Mouse (Mus musculus) cerebellum, adult 2 months (tissue): Measurements from ENCODE around the gene Slc24a3. TPM values are rescaled to one million over a fixed set of nuclear protein-coding genes. Genes with fewer than 3 reads are reported as not detected.

Experiments
- DNase-seq, 2 experiments: peaks; one replicate each; pipeline ENCODE4 v3.0.0; 2021
- H3K27ac ChIP-seq: fragments of 200-500 bp; 2 replicates; pipeline ENCODE4 v1.5.1; 2012; ENCODE audit warnings: low read length, control low read depth, inconsistent platforms; ENCODE audit not compliant: insufficient read depth
- H3K27me3 ChIP-seq: fragments of 200-500 bp; 2 replicates; pipeline ENCODE4 v1.6.1; 2012; ENCODE audit warnings: inconsistent platforms, mild to moderate bottlenecking, low read length, moderate library complexity; ENCODE audit not compliant: control insufficient read depth, insufficient read depth
- H3K4me1 ChIP-seq: fragments of 200-500 bp; 2 replicates; pipeline ENCODE4 v1.6.1; 2011; ENCODE audit warnings: low read length; ENCODE audit not compliant: control insufficient read depth, insufficient read depth
- H3K4me3 ChIP-seq: fragments of 200-500 bp; replicated peaks from 2 replicates; pipeline ENCODE3; 2011; ENCODE audit warnings: mild to moderate bottlenecking, low read depth, low read length, control low read depth; ENCODE audit not compliant: insufficient read depth
- CTCF ChIP-seq: fragments of 200-500 bp; IDR thresholded peaks from 2 replicates; pipeline ENCODE4 v1.5.1; 2011; ENCODE audit warnings: low read depth, mild to moderate bottlenecking, control low read depth, low read length, moderate library complexity, borderline replicate concordance; ENCODE audit not compliant: insufficient read depth
- POLR2A ChIP-seq: fragments of 200-500 bp; IDR thresholded peaks from 2 replicates; pipeline ENCODE4 v1.6.1; 2011; ENCODE audit warnings: low read length, control low read depth, borderline replicate concordance; ENCODE audit not compliant: insufficient read depth
- WGBS: fragments of 180-500 bp; shearing (Covaris S2); methylation state at CpG from one replicate; pipeline ENCODE4 v1.1.7; 2018; 5-methylcytosine and 5-hydroxymethylcytosine counted together
- polyA plus RNA-seq: library from polyadenylated mRNA; depleted of rRNA; stranded (reverse); fragments of >200 nt; gene quantifications from 2 replicates; pipeline ENCODE4 v1.2.3, GENCODE M21; 2012

The Slc24a3 gene
- polyA plus RNA-seq, 1 experiment, result 56.9 TPM

DNA sequence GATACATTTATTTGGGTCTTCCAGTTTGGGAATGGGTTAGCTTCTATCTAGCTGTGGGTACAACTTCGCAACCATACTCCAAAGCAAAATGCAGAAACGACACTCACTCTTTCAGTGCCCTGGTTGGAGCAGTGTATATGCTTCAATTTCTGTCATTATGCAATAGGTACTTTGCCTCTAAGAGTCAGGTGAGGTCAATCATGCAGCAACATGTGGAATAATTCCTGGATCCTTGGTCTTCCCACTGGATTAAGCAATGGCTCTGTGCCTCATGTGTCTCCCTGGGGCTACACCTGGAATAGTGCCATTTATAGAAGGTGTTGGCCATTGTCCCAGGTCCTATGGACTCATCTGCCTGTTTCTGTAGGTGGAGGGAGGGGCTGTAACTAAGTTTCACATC lies 49.9 kb downstream of the Slc24a3 start:
- DNase-seq, result no peak
- H3K27ac ChIP-seq, result no peak overlapping the region
- no peaks in the 10 kb centered on the region; the same call in 1 of the 2 replicates for H3K27me3 ChIP-seq
- no peaks in the 10 kb centered on the region for H3K4me1 ChIP-seq
- WGBS, result 95% methylated on average over 2 of the region's 2 CpGs
- no peak overlapping the region for H3K4me3 ChIP-seq
- TF ChIP-seq CTCF, result no peak
- no peak for TF ChIP-seq POLR2A

DNA sequence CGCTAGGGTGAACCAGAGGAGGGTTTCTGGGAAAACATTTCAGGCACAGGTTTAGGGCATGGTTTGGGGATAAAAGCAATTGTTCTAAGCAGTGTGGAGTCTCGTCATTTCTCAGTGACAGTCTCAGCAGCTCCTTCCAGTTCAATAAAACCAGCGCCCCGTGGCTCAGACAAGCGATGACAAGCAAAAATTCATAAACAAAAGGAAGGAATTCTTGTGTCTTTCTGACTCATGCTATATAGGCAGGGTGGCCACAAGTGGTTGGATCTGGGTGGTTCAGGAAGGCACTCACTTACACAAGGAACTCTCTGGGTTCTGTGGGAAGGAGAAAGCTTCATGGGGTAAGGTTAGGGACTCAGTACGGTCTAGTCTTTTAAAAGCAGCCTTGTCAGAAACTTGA lies 51.7 kb downstream of the Slc24a3 start:
- Histone ChIP-seq H3K4me1 (no peaks in the 10 kb centered on the region), H3K4me3 (no peak overlapping the region), H3K27ac (no peak overlapping the region), H3K27me3 (no peaks in the 10 kb centered on the region; the same call in 1 of the 2 replicates)
- 72% methylated on average over 6 of the region's 6 CpGs for WGBS
- no peak for DNase-seq
- TF ChIP-seq POLR2A, result no peak

DNA sequence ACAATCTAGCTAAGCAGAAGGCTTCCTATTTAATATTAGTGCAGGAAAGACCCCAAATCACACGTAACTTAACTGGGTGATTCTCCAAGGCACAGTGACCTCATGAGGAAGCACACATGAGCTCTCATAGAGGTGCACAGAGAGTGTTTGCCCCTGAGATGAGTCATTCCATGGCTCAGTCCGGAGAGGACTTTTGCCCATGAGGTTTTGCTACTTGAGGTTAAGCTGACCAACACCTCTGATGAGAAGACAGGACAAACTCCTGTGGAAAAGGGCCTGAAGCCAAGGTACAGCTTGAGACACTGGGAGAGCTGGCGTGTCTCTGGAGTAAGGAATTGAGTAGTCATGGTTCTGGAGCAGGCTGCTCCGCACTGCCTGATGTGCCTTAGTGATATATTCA lies 56.1 kb downstream of the Slc24a3 start:
- Histone ChIP-seq H3K4me1 (no peaks in the 10 kb centered on the region), H3K27ac (no peak overlapping the region), H3K27me3 (no peaks in the 10 kb centered on the region; the same call in 1 of the 2 replicates), H3K4me3 (no peak overlapping the region)
- 89% methylated on average over 4 of the region's 4 CpGs for WGBS
- no peak for DNase-seq
- TF ChIP-seq CTCF (no peak), POLR2A (no peak)

DNA sequence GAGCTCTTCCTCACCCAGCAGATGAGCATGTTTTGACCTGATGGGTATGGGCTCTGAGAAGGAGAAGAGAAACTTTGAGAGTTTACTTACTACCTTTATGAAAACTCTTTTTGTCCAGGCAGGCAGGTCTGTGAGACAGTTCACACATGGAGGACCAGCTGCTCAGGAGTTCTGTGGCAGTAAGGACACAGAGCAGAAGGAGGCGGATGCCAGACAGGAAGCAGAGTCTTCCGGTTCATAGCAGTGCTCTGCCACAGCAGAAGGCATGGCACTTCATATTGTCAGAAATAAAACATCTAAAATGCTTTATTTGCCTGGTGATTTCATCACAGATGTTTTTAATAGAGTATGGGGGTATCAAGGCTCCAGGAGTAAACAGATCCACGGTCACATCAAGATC lies 58.1 kb downstream of the Slc24a3 start:
- no peak overlapping the region for H3K4me3 ChIP-seq
- peak in 1 of 2 experiments; percentile 12 for DNase-seq

DNA sequence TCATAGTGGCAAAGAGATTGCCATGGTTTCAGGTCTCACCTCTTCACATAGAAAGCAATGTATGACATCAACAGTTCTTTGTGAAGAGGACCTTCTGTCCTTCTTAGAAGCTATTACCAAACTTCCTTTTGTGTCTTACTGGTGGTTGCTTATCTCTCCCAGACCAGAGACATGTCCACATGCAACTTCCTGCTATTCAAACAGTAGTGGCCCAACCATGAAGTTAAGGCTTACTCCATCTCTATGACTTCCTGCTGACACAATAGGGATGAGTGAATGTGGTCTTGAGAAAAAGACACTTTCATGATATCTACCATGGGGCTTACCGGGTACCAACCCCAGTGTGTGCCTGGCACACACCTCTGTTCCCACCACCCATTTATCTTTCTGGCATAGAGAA lies 58.5 kb downstream of the Slc24a3 start:
- 97% methylated on average over 1 of the region's 1 CpGs for WGBS
- H3K27me3 ChIP-seq, result no peaks in the 10 kb centered on the region; the same call in 1 of the 2 replicates
- TF ChIP-seq CTCF (no peak), POLR2A (no peak)
- H3K27ac ChIP-seq, result no peak overlapping the region
- no peak for DNase-seq
- H3K4me1 ChIP-seq, result no peaks in the 10 kb centered on the region
- H3K4me3 ChIP-seq, result no peak overlapping the region

More for the DNA sequence above, 58.1 kb downstream of the Slc24a3 start:
- 56% methylated on average over 3 of the region's 3 CpGs for WGBS
- no peak overlapping the region for H3K27ac ChIP-seq
- TF ChIP-seq POLR2A (no peak), CTCF (no peak)
- H3K27me3 ChIP-seq, result no peaks in the 10 kb centered on the region; the same call in 1 of the 2 replicates
- no peaks in the 10 kb centered on the region for H3K4me1 ChIP-seq

DNA sequence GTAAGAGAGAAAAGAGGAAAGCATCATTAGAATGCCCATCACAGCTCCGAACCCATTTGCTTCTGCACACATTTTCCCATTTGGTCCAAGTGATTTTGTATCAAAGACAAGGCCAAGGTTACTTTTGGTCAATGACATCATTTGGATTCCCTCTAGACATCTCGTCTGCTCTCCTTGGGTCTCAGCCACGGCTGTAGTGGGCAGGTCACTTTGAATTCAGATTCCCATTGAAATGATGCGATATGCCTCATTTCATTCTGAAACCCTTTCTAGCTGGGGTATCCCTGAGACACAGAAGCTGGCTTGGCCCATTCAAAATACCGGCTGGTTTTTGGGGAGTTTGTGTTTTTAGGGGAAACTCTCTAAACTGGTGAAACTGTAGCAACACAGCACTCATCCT lies 59.8 kb downstream of the Slc24a3 start:
- Histone ChIP-seq H3K4me1 (no peaks in the 10 kb centered on the region), H3K4me3 (no peak overlapping the region), H3K27ac (no peak overlapping the region), H3K27me3 (no peaks in the 10 kb centered on the region; the same call in 1 of the 2 replicates)
- WGBS, result 40% methylated on average over 5 of the region's 5 CpGs
- no peak for TF ChIP-seq CTCF
- no peak for TF ChIP-seq POLR2A
- peak in 1 of 2 experiments; percentile 23 for DNase-seq

DNA sequence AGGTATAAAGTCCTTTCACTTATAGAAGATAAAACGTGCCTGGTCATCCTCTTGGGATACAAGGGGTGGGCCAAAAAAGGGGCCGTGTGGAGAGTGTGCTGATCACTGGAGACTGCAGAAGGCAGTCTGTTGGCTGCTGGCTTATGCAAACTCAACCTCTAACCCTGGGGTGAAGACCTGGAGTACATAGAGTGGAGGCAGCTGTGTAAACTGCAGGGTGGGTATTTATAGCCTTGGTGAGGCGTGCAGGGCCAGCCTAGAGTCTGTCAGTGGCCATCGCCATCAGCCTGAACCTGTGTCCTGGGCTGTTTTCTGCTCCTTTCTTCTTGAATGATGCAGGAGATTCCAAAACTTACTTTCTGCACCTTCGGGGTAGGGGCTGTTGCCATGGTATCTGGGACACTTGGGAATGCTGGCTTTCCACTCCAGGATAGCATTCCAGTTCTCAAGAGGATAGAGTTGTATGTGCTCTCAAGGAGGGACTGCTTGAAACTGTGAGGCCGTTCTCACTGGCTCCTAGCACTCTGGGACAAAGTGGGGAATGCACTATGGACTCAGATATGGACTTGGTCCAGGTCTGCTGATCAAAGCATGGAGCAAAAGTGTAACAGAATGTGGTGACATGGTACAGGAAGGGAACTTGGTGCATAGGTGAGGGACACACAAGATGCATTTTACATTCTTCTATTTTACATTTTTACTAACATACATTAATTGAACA lies 65.4 kb downstream of the Slc24a3 start:
- no peaks in the 10 kb centered on the region; the same call in 1 of the 2 replicates for H3K27me3 ChIP-seq
- no peak overlapping the region for H3K27ac ChIP-seq
- H3K4me3 ChIP-seq, result no peak overlapping the region
- TF ChIP-seq CTCF (no peak), POLR2A (no peak)
- no peak for DNase-seq
- H3K4me1 ChIP-seq, result no peaks in the 10 kb centered on the region; the same call in 1 of the 2 replicates
- WGBS, result 60% methylated on average over 6 of the region's 6 CpGs
